Comparison of ENCODE assay signal across 11 mouse cellular contexts in the genomic region with DNA sequence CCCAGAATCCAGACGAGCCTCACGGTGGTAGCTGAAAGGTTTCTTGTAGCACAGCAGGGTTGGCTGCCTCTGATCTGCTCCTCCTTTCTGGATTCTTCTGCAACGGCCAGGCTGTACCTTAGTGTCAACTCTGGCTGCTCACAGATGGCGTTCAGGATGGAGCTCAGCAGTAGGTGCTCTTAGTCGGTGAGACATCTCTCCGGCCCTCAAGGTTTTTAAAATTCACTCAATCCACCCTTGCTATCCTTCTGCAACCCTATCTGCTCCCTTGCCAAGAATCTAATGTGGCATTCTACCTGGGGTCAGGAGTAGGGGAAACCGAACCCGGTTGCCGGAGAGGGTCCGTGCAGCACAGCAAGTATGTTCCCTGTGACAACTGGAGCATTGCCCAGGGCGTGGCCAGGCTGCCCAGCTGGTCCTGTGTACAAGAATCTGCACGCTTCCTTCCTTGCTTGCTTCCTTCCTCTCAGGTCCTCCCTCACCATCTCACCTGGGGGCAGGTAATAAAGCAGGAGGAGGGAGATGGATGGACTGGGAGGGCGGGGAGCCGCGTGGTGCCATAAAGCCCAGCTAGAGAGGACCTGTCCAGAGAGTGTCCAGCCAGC. TPM values are rescaled to one million over a fixed set of nuclear protein-coding genes. Genes with fewer than 3 reads are reported as not detected.
DNase-seq lines count a peak whose midpoint lies in the region; ATAC-seq lines count a peak whose summit lies in the region.
"Had no signal": no experiment of that assay in that cellular context is flagged by ENCODE, and none has a peak within 500 bp of the region (broad histone marks: within the 10 kb centered on the region; RNA-seq: fewer than 3 reads in every experiment).

Bhlha9 (plus strand) TSS at position 600 of the 605 bp plus-strand sequence.

- DNase-seq in heart, postnatal 14 days: no peak
- no peak for DNase-seq in layer of hippocampus, postnatal 36 days
- DNase-seq in thymus, postnatal 10 days (ENCODE audit: low spot score in 2 of 2): no peak
- DNase-seq: thymus, adult 2 months had no signal

- no peak within 1 kb of the TSS for H3K27ac ChIP-seq in heart, embryonic 16.5 days (ENCODE audit: low read length)
- no peak within 1 kb of the TSS for H3K27ac ChIP-seq in brown adipose tissue, adult 24 weeks (replicated peaks; ENCODE audit: low read depth, low read length)
- no peak within 1 kb of the TSS for H3K27ac ChIP-seq in forebrain, embryonic 12.5 days
- no peak within 1 kb of the TSS for H3K27ac ChIP-seq in liver, embryonic 15.5 days (replicated peaks)
- H3K27ac ChIP-seq: liver, embryonic 14.5 days had no signal

- intact Hi-C loops in heart, postnatal 14 days (cut with DNase I): no loop called here

- H3K9ac ChIP-seq in heart, embryonic 16.5 days (ENCODE audit: low read length): no peak within 1 kb of the TSS
- H3K9ac ChIP-seq in forebrain, embryonic 12.5 days: no peak within 1 kb of the TSS
- no peak within 1 kb of the TSS for H3K9ac ChIP-seq in liver, embryonic 15.5 days
- H3K9ac ChIP-seq: liver, embryonic 14.5 days had no signal

- H3K4me1 ChIP-seq in heart, embryonic 16.5 days (ENCODE audit: control insufficient read depth, insufficient read depth, low read length): peaks cover 6% of the 10 kb centered on the region
- no peaks in the 10 kb centered on the region for H3K4me1 ChIP-seq in brown adipose tissue, adult 24 weeks (ENCODE audit: control insufficient read depth, insufficient read depth, insufficient read length, low read length)
- H3K4me1 ChIP-seq in forebrain, embryonic 12.5 days: peaks cover 7% of the 10 kb centered on the region; the same call in 1 of the 2 replicates
- no peaks in the 10 kb centered on the region for H3K4me1 ChIP-seq in liver, embryonic 15.5 days (replicated peaks)

- ATAC-seq in heart, embryonic 16.5 days (replicated peaks; ENCODE audit: extremely low read depth, insufficient read depth, low FRiP score): no peak
- ATAC-seq in forebrain, embryonic 12.5 days (ENCODE audit: low FRiP score): no peak
- no peak for ATAC-seq in liver, embryonic 15.5 days (ENCODE audit: insufficient read depth)
- ATAC-seq in CD4-positive, CD25-positive, alpha-beta regulatory T cell, adult 4 months: no peak

- H3K36me3 ChIP-seq in heart, embryonic 16.5 days (ENCODE audit: control insufficient read depth, insufficient read depth): no peaks in the 10 kb centered on the region
- no peaks in the 10 kb centered on the region for H3K36me3 ChIP-seq in forebrain, embryonic 12.5 days (replicated peaks)
- no peaks in the 10 kb centered on the region for H3K36me3 ChIP-seq in liver, embryonic 15.5 days (replicated peaks)

- H3K4me3 ChIP-seq in heart, embryonic 16.5 days (ENCODE audit: low read length): peak within 1 kb of the TSS; percentile 42
- peak within 1 kb of the TSS; percentile 13; the same call in 1 of the 2 replicates for H3K4me3 ChIP-seq in brown adipose tissue, adult 24 weeks (ENCODE audit: insufficient read depth, low read depth, low read length)
- peak within 1 kb of the TSS; percentile 32 for H3K4me3 ChIP-seq in forebrain, embryonic 12.5 days (replicated peaks)
- no peak within 1 kb of the TSS for H3K4me3 ChIP-seq in liver, embryonic 15.5 days (replicated peaks)

- peaks cover 60% of the 10 kb centered on the region for H3K27me3 ChIP-seq in heart, embryonic 16.5 days (ENCODE audit: control insufficient read depth, insufficient read depth, low read length)
- peaks cover 81% of the 10 kb centered on the region for H3K27me3 ChIP-seq in forebrain, embryonic 12.5 days
- H3K27me3 ChIP-seq in liver, embryonic 15.5 days: peaks cover 79% of the 10 kb centered on the region

- H3K9me3 ChIP-seq in heart, embryonic 16.5 days (replicated peaks; ENCODE audit: control insufficient read depth, low read length): no peaks in the 10 kb centered on the region
- H3K9me3 ChIP-seq in forebrain, embryonic 12.5 days: no peaks in the 10 kb centered on the region
- no peaks in the 10 kb centered on the region for H3K9me3 ChIP-seq in liver, embryonic 15.5 days (replicated peaks)

- WGBS in heart, embryonic 16.5 days: 62% methylated on average over 15 of the region's 15 CpGs
- 57% methylated on average over 15 of the region's 15 CpGs for WGBS in forebrain, embryonic 12.5 days
- 57% methylated on average over 15 of the region's 15 CpGs for WGBS in liver, embryonic 15.5 days (ENCODE audit: insufficient replicate concordance)

- H3K4me2 ChIP-seq in heart, embryonic 16.5 days (ENCODE audit: low read depth, low read length): peak within 1 kb of the TSS; percentile 55
- peak within 1 kb of the TSS; percentile 52 for H3K4me2 ChIP-seq in forebrain, embryonic 12.5 days
- H3K4me2 ChIP-seq in liver, embryonic 15.5 days: 0 out of 2 replicates have a peak within 1 kb of the TSS, but pooled peaks have one; percentile 7

RNA-seq across cellular contexts. Expression of gene Bhlha9, which starts in this region (rescaled TPM):
- polyA plus RNA-seq in heart, embryonic 16.5 days (2015; fragmentation: Nextera tagmentation; extraction: Ambion mirVana): 0.12 TPM in 1 of 2 replicates, not detected in the other
- total RNA-seq in heart, postnatal 14 days (2021): not detected
- polyA plus RNA-seq in brown adipose tissue, adult 24 weeks (2012; ENCODE audit: insufficient read depth, insufficient read length, missing spikeins): not detected in 2 replicates
- polyA plus RNA-seq in forebrain, embryonic 12.5 days (2016; fragmentation: Nextera tagmentation; extraction: Ambion mirVana): not detected in 2 replicates
- polyA plus RNA-seq in liver, embryonic 15.5 days (2015; fragmentation: Nextera tagmentation; extraction: Ambion mirVana): not detected in 2 replicates
- not detected for polyA plus RNA-seq in CD4-positive, CD25-positive, alpha-beta regulatory T cell, adult 4 months (2017; shearing (Covaris generic))
- 1 to 10 TPM; 5.1 to 5.2 TPM for total RNA-seq in layer of hippocampus, postnatal 36 days (2021)
- total RNA-seq: CH12.LX had no signal
- polyA plus RNA-seq: liver, embryonic 14.5 days; thymus, adult 2 months had no signal

Comparison
In these comparisons a context has a peak if more than half of its experiments do, and no peak if none do; other contexts are left out.
1. RNA of gene Bhlha9 (total RNA-seq): 5.1 to 5.2 TPM in layer of hippocampus, postnatal 36 days; not detected in heart, postnatal 14 days; every median in the first group is over 4 times any median in the second.
2. Peak in every context shown above with its lines, with median percentiles within 50 percentile points of each other: H3K4me2 ChIP-seq.